Mouse (Mus musculus) CH12.LX (cell line): ENCODE data around the gene Il15. TPM values are rescaled to one million over a fixed set of nuclear protein-coding genes. Genes with fewer than 3 reads are reported as not detected.

ENCODE experiments used
- DNase-seq: peaks from one replicate; pipeline ENCODE4 v3.0.0-alpha.2; 2013; ENCODE audit errors: extremely low read depth
- H3K27ac ChIP-seq: 2 replicates; pipeline ENCODE4 v1.5.1; 2012; ENCODE audit warnings: low read depth, mild to moderate bottlenecking, control low read depth, moderate library complexity; ENCODE audit not compliant: insufficient read depth
- H3K27me3 ChIP-seq: replicated peaks from 2 replicates; pipeline ENCODE3; 2012; ENCODE audit warnings: inconsistent platforms
- H3K36me3 ChIP-seq, 2 experiments: replicated peaks in 1 of 2; 2 replicates each; pipeline versions ENCODE3 to v1.6.1; 2012; ENCODE audit warnings: inconsistent platforms in 1 of 2, low read length in 1 of 2, mild to moderate bottlenecking in 1 of 2, mixed read lengths in 1 of 2, moderate library complexity in 1 of 2; ENCODE audit not compliant: control insufficient read depth in 1 of 2, insufficient read depth in 1 of 2
- H3K4me1 ChIP-seq, 2 experiments: 2 replicates each; pipeline ENCODE4 v1.6.1; 2012; ENCODE audit warnings: inconsistent platforms in 1 of 2, moderate library complexity in 1 of 2; ENCODE audit not compliant: insufficient read depth in 2 of 2, control insufficient read depth in 1 of 2
- H3K4me2 ChIP-seq: 2 replicates; pipeline ENCODE4 v1.6.1; 2012; ENCODE audit warnings: low read depth, mild to moderate bottlenecking, control low read depth; ENCODE audit not compliant: poor library complexity, insufficient read depth, severe bottlenecking
- H3K4me3 ChIP-seq, 3 experiments: fragments of 150-350 bp in 1 of 3; sonication (generic) in 1 of 3; replicated peaks in 1 of 3; 2 replicates each; pipeline versions ENCODE3 to v1.5.1; 2011 to 2012; ENCODE audit warnings: low read depth in 2 of 3, low read length in 2 of 3, mild to moderate bottlenecking in 2 of 3, moderate library complexity in 2 of 3, control low read depth in 1 of 3, improper control_type of control experiment in 1 of 3, inconsistent platforms in 1 of 3, mixed read lengths in 1 of 3; ENCODE audit not compliant: poor library complexity in 1 of 3
- H3K79me2 ChIP-seq: replicated peaks from 2 replicates; pipeline ENCODE4 v1.6.1; 2012; ENCODE audit warnings: mild to moderate bottlenecking, moderate library complexity; ENCODE audit not compliant: control insufficient read depth, poor library complexity, insufficient read depth, severe bottlenecking; ENCODE audit errors: extremely low read depth
- H3K9ac ChIP-seq: 2 replicates; pipeline ENCODE4 v1.6.1; 2012; ENCODE audit warnings: low read depth, mild to moderate bottlenecking, control low read depth, moderate library complexity; ENCODE audit not compliant: insufficient read depth
- H3K9me3 ChIP-seq: replicated peaks from 2 replicates; pipeline ENCODE3; 2012; ENCODE audit warnings: low read length, inconsistent platforms, mixed read lengths
- BHLHE40 ChIP-seq: IDR thresholded peaks from 2 replicates; pipeline ENCODE4 v1.6.1; 2011; ENCODE audit warnings: mild to moderate bottlenecking, low read depth, low read length, improper control_type of control experiment
- CHD1 ChIP-seq: IDR thresholded peaks from 2 replicates; pipeline ENCODE4 v1.6.1; 2012; ENCODE audit warnings: low read depth, low read length, improper control_type of control experiment, inconsistent platforms
- CHD2 ChIP-seq: IDR thresholded peaks from 2 replicates; pipeline ENCODE4 v1.6.1; 2011; ENCODE audit warnings: low read length, improper control_type of control experiment
- CTCF ChIP-seq, 2 experiments: IDR thresholded peaks in 1 of 2; conservative IDR thresholded peaks in 1 of 2; 2 replicates each; pipeline ENCODE4 v1.5.1; 2011 to 2012; ENCODE audit warnings: low read depth in 2 of 2, low read length in 2 of 2, improper control_type of control experiment in 1 of 2, inconsistent platforms in 1 of 2, mild to moderate bottlenecking in 1 of 2, moderate library complexity in 1 of 2
- E2F4 ChIP-seq: IDR thresholded peaks from 2 replicates; pipeline ENCODE4 v1.6.1; 2011; ENCODE audit warnings: low read depth, low read length, improper control_type of control experiment; ENCODE audit not compliant: insufficient replicate concordance
- ELF1 ChIP-seq: IDR thresholded peaks from 2 replicates; pipeline ENCODE4 v1.6.1; 2014; ENCODE audit warnings: low read depth, mild to moderate bottlenecking, inconsistent platforms, low read length, improper control_type of control experiment
- EP300 ChIP-seq: IDR thresholded peaks from 2 replicates; pipeline ENCODE4 v1.6.1; 2011; ENCODE audit warnings: low read length, improper control_type of control experiment
- ETS1 ChIP-seq: conservative IDR thresholded peaks from 2 replicates; pipeline ENCODE4 v1.6.1; 2012; ENCODE audit warnings: low read depth, mild to moderate bottlenecking, inconsistent platforms, low read length, improper control_type of control experiment, moderate library complexity
- GABPA ChIP-seq: IDR thresholded peaks from 2 replicates; pipeline ENCODE4 v1.6.1; 2012; ENCODE audit warnings: low read depth, low read length, improper control_type of control experiment, inconsistent platforms; ENCODE audit not compliant: insufficient replicate concordance
- HCFC1 ChIP-seq: IDR thresholded peaks from 2 replicates; pipeline ENCODE4 v1.6.1; 2012; ENCODE audit warnings: low read depth, mild to moderate bottlenecking, inconsistent platforms, low read length, improper control_type of control experiment
- IRF4 ChIP-seq: IDR thresholded peaks from 2 replicates; pipeline ENCODE4 v1.6.1; 2014; ENCODE audit warnings: low read depth, mild to moderate bottlenecking, inconsistent platforms, low read length, improper control_type of control experiment
- JUN ChIP-seq: IDR thresholded peaks from 2 replicates; pipeline ENCODE4 v1.6.1; 2011; ENCODE audit warnings: low read depth, mild to moderate bottlenecking, low read length, improper control_type of control experiment, moderate library complexity; ENCODE audit not compliant: insufficient read depth
- JUND ChIP-seq: conservative IDR thresholded peaks from 2 replicates; pipeline ENCODE4 v1.6.1; 2011; ENCODE audit warnings: low read depth, low read length, improper control_type of control experiment
- KAT2A ChIP-seq: IDR thresholded peaks from 2 replicates; pipeline ENCODE4 v1.6.1; 2012; ENCODE audit warnings: low read length, improper control_type of control experiment, inconsistent platforms; ENCODE audit not compliant: insufficient replicate concordance
- MAFK ChIP-seq: IDR thresholded peaks from 2 replicates; pipeline ENCODE4 v1.6.1; 2011; ENCODE audit warnings: low read length, improper control_type of control experiment; ENCODE audit not compliant: insufficient replicate concordance
- MAX ChIP-seq: IDR thresholded peaks from 2 replicates; pipeline ENCODE4 v1.6.1; 2011; ENCODE audit warnings: low read length, improper control_type of control experiment
- MAZ ChIP-seq: IDR thresholded peaks from 2 replicates; pipeline ENCODE4 v1.6.1; 2012; ENCODE audit warnings: low read depth, mild to moderate bottlenecking, inconsistent platforms, low read length, improper control_type of control experiment, moderate library complexity
- MEF2A ChIP-seq: IDR thresholded peaks from 2 replicates; pipeline ENCODE4 v1.6.1; 2014; ENCODE audit warnings: low read depth, mild to moderate bottlenecking, inconsistent platforms, low read length, improper control_type of control experiment, borderline replicate concordance
- MXI1 ChIP-seq: IDR thresholded peaks from 2 replicates; pipeline ENCODE4 v1.6.1; 2011; ENCODE audit warnings: mild to moderate bottlenecking, low read depth, low read length, improper control_type of control experiment
- MYC ChIP-seq: IDR thresholded peaks from 2 replicates; pipeline ENCODE4 v1.6.1; 2011; ENCODE audit warnings: low read depth, mild to moderate bottlenecking, improper control_type of control experiment, low read length
- NELFE ChIP-seq: IDR thresholded peaks from 2 replicates; pipeline ENCODE4 v1.6.1; 2011; ENCODE audit warnings: low read depth, low read length, improper control_type of control experiment
- NRF1 ChIP-seq: IDR thresholded peaks from 2 replicates; pipeline ENCODE4 v1.6.1; 2014; ENCODE audit warnings: low read depth, mild to moderate bottlenecking, inconsistent platforms, low read length, improper control_type of control experiment, moderate library complexity
- PAX5 ChIP-seq: IDR thresholded peaks from 2 replicates; pipeline ENCODE4 v1.6.1; 2012; ENCODE audit warnings: low read length, inconsistent platforms, mixed read lengths
- POLR2A ChIP-seq: IDR thresholded peaks from 2 replicates; pipeline ENCODE4 v1.6.1; 2011; ENCODE audit warnings: low read depth, mild to moderate bottlenecking, improper control_type of control experiment, low read length
- POLR2AphosphoS2 ChIP-seq: IDR thresholded peaks from 2 replicates; pipeline ENCODE4 v1.6.1; 2011; ENCODE audit warnings: low read depth, low read length, improper control_type of control experiment
- RAD21 ChIP-seq: IDR thresholded peaks from 2 replicates; pipeline ENCODE4 v1.6.1; 2011; ENCODE audit warnings: low read depth, mild to moderate bottlenecking, low read length, improper control_type of control experiment, moderate library complexity
- RCOR1 ChIP-seq: conservative IDR thresholded peaks from 2 replicates; pipeline ENCODE4 v1.6.1; 2012; ENCODE audit warnings: low read depth, mild to moderate bottlenecking, inconsistent platforms, low read length, improper control_type of control experiment
- SIN3A ChIP-seq: IDR thresholded peaks from 2 replicates; pipeline ENCODE4 v1.6.1; 2012; ENCODE audit warnings: low read length, improper control_type of control experiment, inconsistent platforms
- SMC3 ChIP-seq: IDR thresholded peaks from 2 replicates; pipeline ENCODE4 v1.6.1; 2011; ENCODE audit warnings: low read depth, low read length, improper control_type of control experiment
- TBP ChIP-seq: conservative IDR thresholded peaks from 2 replicates; pipeline ENCODE4 v1.6.1; 2011; ENCODE audit warnings: low read depth, low read length, improper control_type of control experiment
- TCF12 ChIP-seq: IDR thresholded peaks from 2 replicates; pipeline ENCODE4 v1.6.1; 2014; ENCODE audit warnings: low read depth, mild to moderate bottlenecking, inconsistent platforms, low read length, improper control_type of control experiment
- UBTF ChIP-seq: IDR thresholded peaks from 2 replicates; pipeline ENCODE4 v1.6.1; 2012; ENCODE audit warnings: low read depth, mild to moderate bottlenecking, inconsistent platforms, low read length, improper control_type of control experiment, moderate library complexity
- USF1 ChIP-seq: IDR thresholded peaks from 2 replicates; pipeline ENCODE4 v1.6.1; 2014; ENCODE audit warnings: low read depth, mild to moderate bottlenecking, inconsistent platforms, low read length, improper control_type of control experiment
- USF2 ChIP-seq: conservative IDR thresholded peaks from 2 replicates; pipeline ENCODE4 v1.6.1; 2011; ENCODE audit warnings: low read depth, low read length, improper control_type of control experiment
- ZC3H11A ChIP-seq: IDR thresholded peaks from 2 replicates; pipeline ENCODE4 v1.6.1; 2012; ENCODE audit warnings: low read depth, mild to moderate bottlenecking, inconsistent platforms, low read length, improper control_type of control experiment
- ZKSCAN1 ChIP-seq: IDR thresholded peaks from 2 replicates; pipeline ENCODE4 v1.6.1; 2012; ENCODE audit warnings: low read depth, inconsistent platforms, low read length, improper control_type of control experiment, borderline replicate concordance
- ZMIZ1 ChIP-seq: IDR thresholded peaks from 2 replicates; pipeline ENCODE4 v1.6.1; 2012; ENCODE audit warnings: low read depth, mild to moderate bottlenecking, inconsistent platforms, low read length, improper control_type of control experiment
- ZNF384 ChIP-seq: IDR thresholded peaks from 2 replicates; pipeline ENCODE4 v1.6.1; 2012; ENCODE audit warnings: low read depth, low read length, improper control_type of control experiment, inconsistent platforms
- dilution Hi-C: fragments of 300-500 bp; cut with MboI; formaldehyde crosslinking; loops from 2 replicates; pipeline ENCODE4 v1.14.3; 2020; ENCODE audit warnings: low sequenced_read_pairs; ENCODE audit not compliant: extremely low pct_unique_long_range_greater_than_20kb, extremely low pct_ligation_motif_present
- in situ Hi-C: fragments of 300-500 bp; cut with MboI; formaldehyde crosslinking; loops from 3 replicates; pipeline ENCODE4 v1.14.3; 2019; ENCODE audit warnings: low sequenced_read_pairs, low pct_ligation_motif_present, low pct_unique_long_range_greater_than_20kb, mixed read lengths
- polyA plus RNA-seq: library from polyadenylated mRNA; unstranded; fragments of >175 nt; gene quantifications from 2 replicates; pipeline ENCODE4 v1.2.1, GENCODE M21; 2012; ENCODE audit warnings: low read depth; ENCODE audit not compliant: insufficient read length
- total RNA-seq, 2 experiments: library from RNA; depleted of rRNA; stranded (reverse); fragments of 300-350 nt in 1 of 2; fragments of >200 nt in 1 of 2; gene quantifications; 2 replicates each; pipeline ENCODE4 v1.2.3; 2012 to 2014

Gene Il15
- total and polyA plus RNA-seq, 3 experiments, result 2.2 to 8.9 (median 4.0) TPM

- H3K9me3 ChIP-seq, result no peaks in the 10 kb centered on the region
- peak; percentile 79 for DNase-seq
- no peak for TF ChIP-seq ZMIZ1
- TF ChIP-seq USF2, result peak; percentile 72
- no peak for TF ChIP-seq TCF12
- TF ChIP-seq BHLHE40, result peak; percentile 90
- TF ChIP-seq MAFK, result no peak
- no peak for TF ChIP-seq MAZ
- no peak for TF ChIP-seq CHD1
- no peak for TF ChIP-seq HCFC1
- TF ChIP-seq MXI1, result no peak
- no peak for TF ChIP-seq UBTF
- no peak for TF ChIP-seq GABPA
- TF ChIP-seq ETS1, result no peak
- TF ChIP-seq KAT2A, result no peak
- TF ChIP-seq IRF4, result peak; percentile 43; the same call in 1 of the 2 replicates
- no peak for TF ChIP-seq PAX5
- TF ChIP-seq JUND, result peak; percentile 89
- TF ChIP-seq POLR2A, result no peak
- TF ChIP-seq ELF1, result no peak; the same call in 1 of the 2 replicates
- TF ChIP-seq EP300, result no peak
- TF ChIP-seq RCOR1, result no peak
- peak; percentile 92 for TF ChIP-seq RAD21
- no peak for TF ChIP-seq ZNF384
- peak; percentile 77 for TF ChIP-seq USF1
- TF ChIP-seq NRF1, result no peak
- TF ChIP-seq JUN, result peak; percentile 64
- no peak for TF ChIP-seq NELFE
- peak; percentile 20 to 74; a peak in 2 of 4 replicates for TF ChIP-seq CTCF (conservative IDR thresholded peaks at IDR 0.05 in 1 of 2, IDR thresholded peaks at IDR 0.05 in 1 of 2; ENCODE audit: low read depth in 2 of 2, low read length in 2 of 2)
- TF ChIP-seq ZC3H11A, result 0 out of 2 replicates have a peak, but pooled peaks have one; percentile 33
- peak; percentile 86 for TF ChIP-seq SMC3
- no peak for TF ChIP-seq CHD2
- TF ChIP-seq TBP, result no peak
- no peak for TF ChIP-seq POLR2AphosphoS2
- TF ChIP-seq E2F4, result no peak
- TF ChIP-seq MAX, result no peak
- 0 out of 2 replicates have a peak, but pooled peaks have one; percentile 12 for TF ChIP-seq MYC
- TF ChIP-seq ZKSCAN1, result no peak
- no peak for TF ChIP-seq MEF2A
- TF ChIP-seq SIN3A, result no peak
Observed at GRCm38 (mm10) chr8:82351268-82351943, 51.6 kb downstream of the Il15 start.

More at GRCm38 (mm10) chr8:82351268-82351943, 51.6 kb downstream of the Il15 start:
- peaks cover 0 to 3% of the 10 kb centered on the region in 2 experiments; a peak in 1 of 4 replicates for H3K4me1 ChIP-seq
- H3K27me3 ChIP-seq, result no peaks in the 10 kb centered on the region
- no peak overlapping the region for H3K4me3 ChIP-seq
- no peak overlapping the region for H3K27ac ChIP-seq
- dilution Hi-C loops (no loop called here), in situ Hi-C loops (no loop called here)
- H3K79me2 ChIP-seq, result no peaks in the 10 kb centered on the region
- no peak overlapping the region for H3K9ac ChIP-seq
- no peak overlapping the region for H3K4me2 ChIP-seq
- H3K36me3 ChIP-seq, result no peaks in the 10 kb centered on the region
